Mouse (Mus musculus): ENCODE results near the gene Cabp7.
"Not testable (repeated sequence)": the region's sequence is repeated elsewhere in the genome, so short reads cannot be mapped to it uniquely, and the experiment has no call there.

Gene Cabp7

GRCm38 (mm10) chr11:4745969-4746368 lies 609 bp downstream of the Cabp7 start:
- no peak for DNase-seq

GRCm38 (mm10) chr11:4744691-4745090 lies 1.9 kb downstream of the Cabp7 start:
- no peak for DNase-seq

GRCm38 (mm10) chr11:4740785-4741184 lies 5.8 kb downstream of the Cabp7 start:
- DNase-seq = no peak

GRCm38 (mm10) chr11:4738719-4739118 lies 7.9 kb downstream of the Cabp7 start:
- DNase-seq = no peak

- DNase-seq = no peak
Observed at GRCm38 (mm10) chr11:4737682-4738081, 8.9 kb downstream of the Cabp7 start.

- no peak for DNase-seq
Observed at GRCm38 (mm10) chr11:4736355-4736754, 10.2 kb downstream of the Cabp7 start.

- peak; percentile 36 for DNase-seq
Observed at GRCm38 (mm10) chr11:4734179-4734578, 12.4 kb downstream of the Cabp7 start.

- no peak for DNase-seq
Observed at GRCm38 (mm10) chr11:4731781-4732180, 14.8 kb downstream of the Cabp7 start.

- DNase-seq = no peak
Observed at GRCm38 (mm10) chr11:4730913-4731312, 15.7 kb downstream of the Cabp7 start.

- DNase-seq = no peak
Observed at GRCm38 (mm10) chr11:4730096-4730495, 16.5 kb downstream of the Cabp7 start.

- DNase-seq = peak; percentile 40
Observed at GRCm38 (mm10) chr11:4729603-4730002, 17.0 kb downstream of the Cabp7 start.

GRCm38 (mm10) chr11:4721728-4722127 lies 24.9 kb downstream of the Cabp7 start:
- DNase-seq = no peak

- no peak for DNase-seq
Observed at GRCm38 (mm10) chr11:4720900-4721580, 25.5 kb downstream of the Cabp7 start.

- DNase-seq = no peak
Observed at GRCm38 (mm10) chr11:4720393-4720792, 26.2 kb downstream of the Cabp7 start.

GRCm38 (mm10) chr11:4719961-4720360 lies 26.6 kb downstream of the Cabp7 start:
- DNase-seq = no peak

- no peak for DNase-seq
Observed at GRCm38 (mm10) chr11:4718548-4718947, 28.0 kb downstream of the Cabp7 start.

- DNase-seq = no peak
Observed at GRCm38 (mm10) chr11:4716530-4717236, 29.9 kb downstream of the Cabp7 start.

GRCm38 (mm10) chr11:4715596-4715995 lies 31.0 kb downstream of the Cabp7 start:
- no peak for DNase-seq

- no peak for DNase-seq
Observed at GRCm38 (mm10) chr11:4714727-4715126, 31.9 kb downstream of the Cabp7 start.

- DNase-seq = no peak
Observed at GRCm38 (mm10) chr11:4712822-4713221, 33.8 kb downstream of the Cabp7 start.

- DNase-seq = not testable (repeated sequence)
Observed at GRCm38 (mm10) chr11:4710188-4710587, 36.4 kb downstream of the Cabp7 start.

GRCm38 (mm10) chr11:4705178-4705577 lies 41.4 kb downstream of the Cabp7 start:
- DNase-seq = no peak

- DNase-seq = peak; percentile 94
Observed at GRCm38 (mm10) chr11:4704072-4704964, 42.3 kb downstream of the Cabp7 start, which contains the start of the genes Uqcr10 and Zmat5. Gene Uqcr10 (minus strand): TSS chr11:4704342. Gene Zmat5 (plus strand): TSS chr11:4704678.

Data from liver (tissue).